Mouse (Mus musculus) urinary bladder, postnatal 4 days (tissue): ENCODE results near the gene Vps13a.

ENCODE experiments used
- DNase-seq, 2 experiments: peaks; one replicate each; pipeline ENCODE4 v3.0.0; 2021 to 2022; ENCODE audit warnings: low spot score in 2 of 2

Gene Vps13a

DNA sequence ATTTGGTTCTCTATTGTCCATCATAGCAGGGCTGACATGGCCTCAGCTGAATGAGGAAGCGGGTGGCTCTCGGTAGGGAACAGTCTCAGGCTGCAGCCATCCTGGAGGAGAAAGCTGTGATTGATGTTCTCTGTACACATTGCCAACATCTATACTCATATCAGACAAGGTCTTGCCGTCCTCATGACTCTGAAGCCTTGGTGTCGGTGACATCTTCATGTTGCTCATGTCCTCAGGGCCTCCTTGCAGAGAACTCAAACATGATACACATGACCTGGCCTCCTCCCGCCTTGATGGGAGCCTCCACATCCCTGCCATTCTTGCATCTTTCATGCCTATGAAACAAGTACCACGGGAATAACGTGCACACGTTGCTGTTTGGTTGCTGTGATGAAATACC, 200.2 kb downstream of the Vps13a start:
- DNase-seq = no peak

DNA sequence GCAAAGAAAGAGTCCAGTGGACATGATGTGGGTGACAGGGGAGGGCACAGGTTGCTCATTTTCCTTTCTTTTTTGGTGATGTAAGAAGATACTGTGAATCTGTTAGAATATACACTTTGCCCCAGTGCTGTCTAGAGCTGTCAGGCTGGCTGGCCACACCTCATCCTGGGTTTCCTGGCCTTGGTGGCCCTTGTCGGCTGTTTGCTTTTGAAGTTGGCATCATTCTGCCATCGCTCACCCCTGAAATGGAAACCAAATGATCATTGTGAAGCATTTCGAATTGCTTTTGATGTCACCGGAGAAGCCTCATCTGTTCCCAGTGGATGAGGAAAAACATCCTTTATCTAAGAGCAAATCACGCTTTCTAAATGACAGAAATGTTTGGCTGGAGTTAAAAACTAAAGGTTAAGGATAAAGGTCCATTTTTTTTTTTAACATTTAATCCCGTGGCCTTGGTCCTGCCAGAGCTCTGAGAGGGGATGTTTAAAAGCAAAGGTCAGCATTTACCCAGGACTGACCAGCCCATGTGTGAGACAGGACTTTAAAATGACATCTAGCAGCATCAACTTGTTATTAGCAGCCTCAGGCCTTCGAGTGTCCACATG, 201.0 kb downstream of the Vps13a start:
- no peak for DNase-seq

DNA sequence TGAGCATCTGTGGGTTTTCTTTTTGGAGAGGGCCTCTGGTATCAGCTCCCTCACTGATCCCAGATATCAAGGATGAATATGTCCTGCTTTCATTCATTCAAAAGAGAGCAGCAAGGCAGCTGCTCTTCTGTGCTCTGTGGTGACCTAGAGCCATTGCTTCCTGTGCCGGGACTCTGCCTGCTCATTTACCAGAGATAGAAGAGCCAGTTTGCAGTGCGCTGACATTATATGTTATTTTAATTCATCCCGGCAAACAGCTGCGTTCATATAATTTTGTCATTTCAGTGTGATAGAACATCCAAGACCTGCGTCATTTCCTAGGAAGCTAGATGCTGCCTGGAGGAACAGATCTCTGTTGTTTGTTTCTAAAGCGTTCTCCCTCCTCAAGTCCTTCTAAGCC, 203.9 kb downstream of the Vps13a start:
- no peak for DNase-seq
